Mouse (Mus musculus) limb, embryonic 14.5 days (tissue): ENCODE measurements at regions not wholly inside any gene's neighbourhood (a gene's known extent, or its start where the extent isn't known, plus 50 kb on each side); places are given as distances from the start of the nearest gene placed in this dataset.
A peak's percentile ranks its signal among the peaks of the same experiment; 100 is the strongest.

Source experiments
- ATAC-seq: fragments of 200-750 bp; cut with Nextera tagmentation; 2 replicates; pipeline ENCODE4 v1.8.0; 2017; ENCODE audit warnings: low read depth, moderate number of reproducible peaks, moderate TSS enrichment; ENCODE audit not compliant: low FRiP score
- DNase-seq: peaks from one replicate; pipeline ENCODE4 v3.0.0-alpha.2; 2015; ENCODE audit warnings: low spot score
- H3K27ac ChIP-seq: fragments of 300-500 bp; sonication (generic); replicated peaks from 2 replicates; pipeline ENCODE4 v1.5.1; 2014; ENCODE audit warnings: low read depth, mild to moderate bottlenecking, low read length, moderate library complexity, mixed read lengths
- H3K27me3 ChIP-seq: fragments of 300-500 bp; sonication (generic); 2 replicates; pipeline ENCODE4 v1.6.1; 2014; ENCODE audit warnings: low read length, mixed read lengths; ENCODE audit not compliant: control insufficient read depth, insufficient read depth
- H3K36me3 ChIP-seq: fragments of 300-500 bp; sonication (generic); 2 replicates; pipeline ENCODE4 v1.6.1; 2014; ENCODE audit warnings: mild to moderate bottlenecking, low read length, moderate library complexity, mixed read lengths; ENCODE audit not compliant: control insufficient read depth, insufficient read depth
- H3K4me1 ChIP-seq: fragments of 300-500 bp; sonication (generic); 2 replicates; pipeline ENCODE4 v1.6.1; 2014; ENCODE audit warnings: antibody characterized with exemption, low read length, mixed read lengths; ENCODE audit not compliant: control insufficient read depth, insufficient read depth
- H3K4me2 ChIP-seq: fragments of 300-500 bp; sonication (generic); replicated peaks from 2 replicates; pipeline ENCODE4 v1.6.1; 2014; ENCODE audit warnings: low read depth, mild to moderate bottlenecking, low read length, moderate library complexity; ENCODE audit not compliant: severe bottlenecking
- H3K4me3 ChIP-seq: fragments of 300-500 bp; sonication (generic); replicated peaks from 2 replicates; pipeline ENCODE4 v1.5.1; 2014; ENCODE audit warnings: low read length
- H3K9ac ChIP-seq: fragments of 300-500 bp; sonication (generic); 2 replicates; pipeline ENCODE4 v1.6.1; 2014; ENCODE audit warnings: mild to moderate bottlenecking, low read depth, low read length, moderate library complexity; ENCODE audit not compliant: severe bottlenecking
- H3K9me3 ChIP-seq: fragments of 300-500 bp; sonication (generic); 2 replicates; pipeline ENCODE4 v1.6.1; 2016; ENCODE audit warnings: low read length; ENCODE audit not compliant: control insufficient read depth
- POLR2A ChIP-seq: fragments of 200-500 bp; IDR thresholded peaks from 2 replicates; pipeline ENCODE4 v1.8.0; 2012; ENCODE audit warnings: inconsistent platforms, mild to moderate bottlenecking, moderate library complexity, borderline replicate concordance; ENCODE audit not compliant: insufficient read depth, insufficient read length; ENCODE audit errors: extremely low read depth
- WGBS: fragments of 180-500 bp; shearing (Covaris S2); extraction: QIAGEN DNeasy Blood & Tissue Kit; methylation state at CpG from one replicate; pipeline ENCODE4 v1.1.7; 2014; 5-methylcytosine and 5-hydroxymethylcytosine counted together

GRCm38 (mm10) chr9:25655767-25656513 lies 174.6 kb downstream of the Eepd1 start:
- WGBS: 1% methylated on average over 3 of the region's 3 CpGs
- H3K4me2 ChIP-seq: no peak overlapping the region
- no peaks in the 10 kb centered on the region for H3K36me3 ChIP-seq
- H3K27ac ChIP-seq: no peak overlapping the region
- no peaks in the 10 kb centered on the region for H3K27me3 ChIP-seq
- no peak overlapping the region for H3K9ac ChIP-seq
- H3K4me3 ChIP-seq: no peak overlapping the region
- no peaks in the 10 kb centered on the region for H3K9me3 ChIP-seq
- no peaks in the 10 kb centered on the region for H3K4me1 ChIP-seq
- ATAC-seq (peak; percentile 30; the same call in 1 of the 2 replicates), DNase-seq (peak; percentile 66)
- no peak for TF ChIP-seq POLR2A

GRCm38 (mm10) chr9:25656534-25656933 lies 175.2 kb downstream of the Eepd1 start:
- ATAC-seq: no peak
- Histone ChIP-seq H3K27ac (no peak overlapping the region), H3K4me1 (no peaks in the 10 kb centered on the region), H3K4me2 (no peak overlapping the region), H3K4me3 (no peak overlapping the region), H3K27me3 (no peaks in the 10 kb centered on the region), H3K9ac (no peak overlapping the region), H3K36me3 (no peaks in the 10 kb centered on the region), H3K9me3 (no peaks in the 10 kb centered on the region)
- 88% methylated on average over 3 of the region's 3 CpGs for WGBS
- no peak for DNase-seq
- no peak for TF ChIP-seq POLR2A

- Histone ChIP-seq H3K27me3 (no peaks in the 10 kb centered on the region), H3K4me2 (no peak overlapping the region), H3K9ac (no peak overlapping the region), H3K9me3 (no peaks in the 10 kb centered on the region), H3K27ac (no peak overlapping the region), H3K4me1 (no peaks in the 10 kb centered on the region), H3K4me3 (no peak overlapping the region), H3K36me3 (no peaks in the 10 kb centered on the region)
- no peak for DNase-seq
- 70% methylated on average over 4 of the region's 4 CpGs for WGBS
- TF ChIP-seq POLR2A: no peak
- no peak for ATAC-seq
Observed at GRCm38 (mm10) chr9:25683635-25684333, 202.4 kb downstream of the Eepd1 start.

- 56% methylated on average over 5 of the region's 5 CpGs for WGBS
- H3K36me3 ChIP-seq: no peaks in the 10 kb centered on the region
- no peak overlapping the region for H3K27ac ChIP-seq
- no peak overlapping the region for H3K9ac ChIP-seq
- DNase-seq: no peak
- no peaks in the 10 kb centered on the region for H3K4me1 ChIP-seq
- no peak overlapping the region for H3K4me3 ChIP-seq
- H3K27me3 ChIP-seq: no peaks in the 10 kb centered on the region
- no peaks in the 10 kb centered on the region for H3K9me3 ChIP-seq
- ATAC-seq: no peak
- no peak for TF ChIP-seq POLR2A
- H3K4me2 ChIP-seq: no peak overlapping the region
Observed at GRCm38 (mm10) chr9:25693632-25694031, 212.3 kb downstream of the Eepd1 start.

GRCm38 (mm10) chr9:25695018-25695417 lies 213.7 kb downstream of the Eepd1 start:
- H3K27me3 ChIP-seq: no peaks in the 10 kb centered on the region
- H3K4me2 ChIP-seq: no peak overlapping the region
- no peaks in the 10 kb centered on the region for H3K36me3 ChIP-seq
- no peak overlapping the region for H3K9ac ChIP-seq
- no peak for DNase-seq
- no peaks in the 10 kb centered on the region for H3K9me3 ChIP-seq
- 41% methylated on average over 3 of the region's 3 CpGs for WGBS
- H3K27ac ChIP-seq: no peak overlapping the region
- no peak for TF ChIP-seq POLR2A
- no peak for ATAC-seq
- H3K4me3 ChIP-seq: no peak overlapping the region
- H3K4me1 ChIP-seq: no peaks in the 10 kb centered on the region
